Mouse (Mus musculus) 3134 (cell line): ENCODE measurements at regions not wholly inside any gene's neighbourhood (a gene's known extent, or its start where the extent isn't known, plus 50 kb on each side); places are given as distances from the start of the nearest gene placed in this dataset.
"Not testable (repeated sequence)": the region's sequence is repeated elsewhere in the genome, so short reads cannot be mapped to it uniquely, and the experiment has no call there.

Experiments
- DNase-seq: peaks from one replicate; pipeline ENCODE4 v3.0.0-alpha.2; 2011; ENCODE audit warnings: low spot score; ENCODE audit not compliant: insufficient read length; ENCODE audit errors: extremely low read depth

- no peak for DNase-seq
These were observed 129.3 kb upstream of the Lnx1 start for GRCm38 (mm10) chr5:74832011-74832410.

DNA sequence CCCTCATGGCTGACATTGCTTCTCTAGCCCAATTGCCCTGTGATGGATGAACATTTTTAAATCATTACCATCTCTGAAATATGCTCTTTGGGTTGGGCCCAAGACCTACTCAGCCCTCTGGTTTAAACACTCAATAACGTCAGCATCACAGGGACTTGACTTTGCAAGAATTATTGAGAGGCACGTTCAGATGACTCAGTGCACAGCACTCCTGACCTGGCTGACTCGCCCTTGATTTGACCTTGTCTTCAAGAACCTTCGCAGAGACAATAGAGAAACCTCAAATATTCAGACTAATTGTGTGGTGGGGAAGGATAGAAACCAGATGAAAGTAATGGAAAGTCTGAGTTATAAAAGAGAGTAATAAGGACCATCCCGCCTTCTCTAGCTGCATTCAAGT is 127.9 kb upstream of the Lnx1 start:
- DNase-seq = no peak

DNA sequence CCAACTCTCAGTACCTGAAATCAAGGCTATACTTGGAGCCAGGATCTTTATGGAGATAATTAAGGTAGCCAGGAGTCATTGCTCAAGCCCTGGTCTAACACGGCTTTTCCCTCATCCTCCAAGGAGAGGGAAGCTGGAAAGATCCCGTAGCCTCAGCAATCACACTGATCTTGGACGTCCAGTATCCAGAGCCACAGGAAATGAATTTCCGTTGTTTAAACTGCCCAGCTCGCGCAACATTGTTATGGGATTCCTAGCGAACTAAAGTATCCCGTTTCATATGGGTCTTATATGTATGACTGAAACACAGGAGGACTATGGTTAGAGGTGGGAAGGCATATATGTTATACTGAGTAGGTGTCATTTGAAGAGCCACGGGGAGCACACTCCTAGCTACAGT is 126.3 kb upstream of the Lnx1 start:
- no peak for DNase-seq

- no peak for DNase-seq
These were observed 125.2 kb upstream of the Lnx1 start for GRCm38 (mm10) chr5:74827944-74828343.

- no peak for DNase-seq
These were observed 123.0 kb upstream of the Lnx1 start for GRCm38 (mm10) chr5:74825517-74826254.

DNA sequence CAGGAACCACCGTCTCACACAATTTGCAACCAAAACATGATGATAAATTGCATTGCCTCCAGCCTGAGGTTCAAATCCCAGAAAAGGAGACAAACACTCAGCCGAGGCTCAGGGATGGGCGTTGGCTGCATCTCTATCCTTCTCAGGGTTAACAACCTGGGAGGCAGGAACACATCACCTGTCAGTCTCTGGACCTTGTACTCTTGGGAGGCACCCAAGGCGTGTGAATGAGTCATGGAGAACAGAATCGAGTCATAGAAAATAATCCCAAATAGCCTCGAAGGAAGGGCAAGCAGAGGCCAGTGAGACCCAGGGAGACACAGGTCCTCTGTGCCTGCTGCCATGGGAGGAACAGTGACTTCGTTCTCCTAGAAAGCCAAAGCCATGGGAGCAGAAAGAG is 121.0 kb upstream of the Lnx1 start:
- no peak for DNase-seq

DNA sequence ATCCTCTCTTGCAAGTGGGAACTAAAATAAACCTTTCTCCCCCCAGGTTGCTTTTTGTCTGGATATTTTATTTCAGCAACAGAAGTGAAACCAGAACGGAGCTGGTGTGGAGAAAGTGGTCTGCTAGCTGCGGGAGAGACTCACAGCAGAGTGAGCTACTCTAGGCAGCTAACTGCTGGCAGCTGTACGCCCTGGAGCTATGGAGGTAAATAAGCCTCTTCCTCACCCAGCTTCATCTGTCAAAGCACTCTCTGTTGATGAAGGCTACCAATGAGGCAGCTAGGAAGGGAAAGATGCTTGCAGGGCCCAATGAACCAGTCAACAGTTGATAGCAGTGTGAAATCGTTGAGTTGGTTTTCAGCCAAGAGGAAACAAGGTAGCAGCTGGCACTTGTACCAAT is 119.3 kb upstream of the Lnx1 start:
- DNase-seq = no peak

GRCm38 (mm10) chr5:74816523-74816922 is 113.8 kb upstream of the Lnx1 start:
- DNase-seq = no peak

DNA sequence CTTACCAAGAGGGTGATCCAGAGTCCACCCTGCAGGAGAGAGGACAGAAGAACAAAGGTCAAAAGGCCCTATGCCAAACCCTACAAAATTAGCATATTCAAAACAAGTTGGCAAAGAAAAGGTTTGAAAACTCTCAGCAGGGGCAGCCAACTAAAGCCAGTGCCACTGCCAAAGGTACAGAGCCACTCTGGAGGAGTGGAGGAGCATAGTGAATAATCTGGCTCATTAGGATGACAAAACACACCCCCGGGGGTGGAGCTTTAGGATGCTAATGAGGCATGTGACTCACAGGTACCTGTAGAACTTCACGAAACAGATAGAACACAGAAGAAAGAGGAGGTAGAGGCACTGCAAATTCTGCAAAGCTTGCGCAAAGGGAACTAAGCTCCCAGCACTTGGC is 110.7 kb upstream of the Lnx1 start:
- DNase-seq = no peak

DNA sequence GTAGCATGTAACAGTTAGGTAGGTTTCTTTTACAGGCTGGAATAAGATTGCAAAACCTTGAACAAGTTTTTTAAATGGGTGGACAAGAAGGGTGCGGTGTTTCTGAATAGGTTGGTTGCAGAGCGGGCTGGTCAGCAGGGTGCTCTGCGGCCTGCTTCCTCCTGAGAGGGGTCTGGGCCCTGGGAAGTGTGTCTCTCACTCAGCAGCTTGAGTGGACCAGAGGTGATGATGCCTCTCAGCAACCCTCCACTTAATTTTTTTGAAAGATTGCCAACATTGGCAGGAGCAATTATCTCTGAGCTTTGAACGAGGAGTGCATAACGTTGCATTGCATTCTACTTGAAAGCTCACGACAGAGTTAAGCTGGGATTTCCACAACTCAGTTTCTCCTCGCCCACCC is 108.3 kb upstream of the Lnx1 start:
- no peak for DNase-seq

DNA sequence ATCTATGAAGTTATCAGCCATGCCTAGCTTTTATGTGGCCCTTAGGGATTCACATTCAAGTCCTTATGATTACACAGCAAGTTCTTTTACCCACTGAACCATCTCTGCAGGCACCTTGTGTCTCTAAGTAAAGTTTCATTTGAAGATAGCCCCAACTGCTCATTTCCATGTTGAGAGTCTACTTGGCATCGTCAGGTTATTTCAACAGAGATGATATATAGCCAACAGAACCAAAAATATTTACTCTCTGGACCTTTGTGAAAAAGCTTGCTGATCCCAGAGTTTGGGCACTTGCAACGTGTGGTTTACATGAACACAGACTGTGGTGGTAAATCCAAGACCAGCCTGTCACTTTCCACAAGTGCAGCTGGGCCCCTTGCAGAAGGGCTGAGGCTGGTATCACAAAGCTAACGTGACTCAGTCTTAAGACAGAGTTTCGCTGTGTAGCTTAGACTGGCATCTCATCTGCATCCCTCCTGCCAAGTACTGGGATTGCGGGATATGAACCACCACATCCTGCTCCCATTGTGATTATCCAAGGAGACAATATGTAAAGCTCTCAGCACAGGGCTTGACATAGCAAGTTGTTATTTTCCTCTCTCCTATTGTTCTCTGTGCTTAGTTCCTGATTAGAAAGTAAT is 105.0 kb upstream of the Lnx1 start:
- DNase-seq = no peak

DNA sequence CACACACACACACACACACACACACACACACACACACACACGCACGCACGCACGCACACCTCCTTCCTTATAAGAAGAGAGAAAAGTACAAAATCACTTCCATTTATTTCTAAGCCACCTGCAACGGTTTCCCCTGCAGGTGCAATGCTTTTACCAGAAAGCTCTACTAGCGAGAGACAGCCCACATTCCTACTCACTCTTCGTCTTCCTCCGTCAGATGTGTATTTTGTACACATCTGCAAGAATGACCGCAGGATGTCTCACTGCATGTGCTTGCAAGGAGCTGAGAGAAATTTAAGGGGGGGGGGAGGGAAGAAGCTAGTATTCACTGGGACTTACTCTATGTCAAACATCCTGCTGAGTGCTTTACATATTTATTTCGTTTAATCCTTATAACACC is 99.2 kb upstream of the Lnx1 start:
- DNase-seq = no peak

- DNase-seq = no peak
These were observed 97.6 kb upstream of the Lnx1 start for GRCm38 (mm10) chr5:74800351-74800750.

- DNase-seq = no peak
These were observed 93.8 kb upstream of the Lnx1 start for GRCm38 (mm10) chr5:74796421-74797067.

DNA sequence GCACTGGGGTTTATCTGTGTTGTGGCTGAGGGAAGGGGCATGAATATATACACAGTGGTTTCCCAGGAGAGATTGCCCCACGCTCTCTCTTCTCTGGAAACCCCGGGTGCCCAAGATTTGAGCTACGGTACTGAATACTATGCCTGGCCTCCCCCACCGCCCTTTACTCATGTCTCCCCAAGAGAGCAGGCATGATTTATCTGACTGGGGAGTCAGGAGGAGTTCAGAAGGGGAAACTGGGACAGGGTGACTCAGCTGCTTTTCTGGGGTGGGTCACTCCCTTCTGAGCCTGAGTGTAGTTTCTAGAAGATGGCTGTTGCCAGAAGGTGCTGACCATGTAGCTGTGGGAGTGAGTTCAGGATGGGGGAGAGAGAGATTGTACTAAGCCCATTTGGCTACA is 92.0 kb upstream of the Lnx1 start:
- no peak for DNase-seq

DNA sequence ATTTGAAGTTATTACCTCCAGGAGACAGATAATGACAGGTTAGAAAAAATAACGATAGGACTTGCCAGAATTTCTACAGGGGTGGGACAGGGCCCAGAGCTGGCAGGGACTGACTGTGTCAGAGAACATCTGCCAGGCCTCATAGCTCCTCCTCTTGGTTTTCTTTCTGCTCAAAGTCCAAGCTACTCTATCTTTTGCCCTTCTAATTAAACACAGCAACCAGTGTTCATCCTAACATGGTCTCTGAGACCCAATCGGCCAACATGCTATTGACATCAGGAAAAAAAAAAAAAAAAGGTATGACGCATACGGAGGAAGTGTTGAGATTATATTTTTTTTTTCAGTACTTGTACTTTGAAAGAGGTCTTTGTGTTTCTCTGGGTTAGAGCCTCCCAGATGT is 90.7 kb upstream of the Lnx1 start:
- no peak for DNase-seq

GRCm38 (mm10) chr5:74792936-74793335 is 90.2 kb upstream of the Lnx1 start:
- DNase-seq = no peak

DNA sequence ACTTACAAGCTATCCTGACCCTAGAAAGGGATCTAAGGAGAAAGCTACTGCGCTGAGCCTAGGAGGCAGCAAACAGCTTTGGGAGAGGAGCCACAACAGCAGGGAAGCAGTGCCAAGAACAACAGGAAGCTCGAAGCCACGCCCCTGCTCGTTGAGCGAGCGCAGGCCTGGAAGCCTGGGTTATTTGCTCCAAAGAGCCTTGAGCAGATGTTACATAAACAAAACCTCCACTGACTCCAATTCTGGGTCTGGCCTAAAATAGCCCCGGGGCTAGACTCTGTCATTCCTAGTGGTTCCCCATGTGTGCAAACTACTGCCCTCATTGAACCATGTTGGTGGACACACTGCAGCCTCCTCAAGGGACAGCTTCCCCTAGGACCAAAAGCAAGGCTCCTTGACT is 89.6 kb upstream of the Lnx1 start:
- DNase-seq = peak; percentile 69

- DNase-seq = not testable (repeated sequence)
These were observed 87.8 kb upstream of the Lnx1 start for GRCm38 (mm10) chr5:74790501-74790900.

GRCm38 (mm10) chr5:74783906-74784305 is 81.2 kb upstream of the Lnx1 start:
- no peak for DNase-seq

GRCm38 (mm10) chr5:74778076-74778465 is 75.4 kb upstream of the Lnx1 start:
- no peak for DNase-seq
